Mouse (Mus musculus) hindbrain, embryonic 11.5 days (tissue): ENCODE measurements around the gene Rerg. TPM values are rescaled to one million over a fixed set of nuclear protein-coding genes. Genes with fewer than 3 reads are reported as not detected.
"Not testable (repeated sequence)": the region's sequence is repeated elsewhere in the genome, so short reads cannot be mapped to it uniquely, and the experiment has no call there.

Experiments
- ATAC-seq: fragments of 200-750 bp; cut with Nextera tagmentation; 2 replicates; pipeline ENCODE4 v1.8.0; 2017; ENCODE audit warnings: mild to moderate bottlenecking, moderate TSS enrichment, moderate library complexity; ENCODE audit not compliant: low FRiP score
- DNase-seq: peaks from one replicate; pipeline ENCODE4 v3.0.0-alpha.2; 2015; ENCODE audit warnings: low spot score
- H3K27ac ChIP-seq: fragments of 300-500 bp; sonication (generic); 2 replicates; pipeline ENCODE4 v1.5.1; 2014; ENCODE audit warnings: mild to moderate bottlenecking, low read depth, low read length
- H3K27me3 ChIP-seq: fragments of 300-500 bp; sonication (generic); 2 replicates; pipeline ENCODE4 v1.6.1; 2014; ENCODE audit warnings: mild to moderate bottlenecking, low read length, moderate library complexity, mixed read lengths; ENCODE audit not compliant: control insufficient read depth, insufficient read depth
- H3K36me3 ChIP-seq: fragments of 300-500 bp; sonication (generic); 2 replicates; pipeline ENCODE4 v1.6.1; 2014; ENCODE audit warnings: mild to moderate bottlenecking, low read length, moderate library complexity, mixed read lengths; ENCODE audit not compliant: control insufficient read depth, insufficient read depth
- H3K4me1 ChIP-seq: fragments of 300-500 bp; sonication (generic); replicated peaks from 2 replicates; pipeline ENCODE4 v1.6.1; 2014; ENCODE audit warnings: low read length, mixed read lengths; ENCODE audit not compliant: control insufficient read depth, insufficient read depth
- H3K4me2 ChIP-seq: fragments of 300-500 bp; sonication (generic); replicated peaks from 2 replicates; pipeline ENCODE4 v1.6.1; 2014; ENCODE audit warnings: mild to moderate bottlenecking, low read depth, low read length
- H3K4me3 ChIP-seq: fragments of 300-500 bp; sonication (generic); 2 replicates; pipeline ENCODE4 v1.5.1; 2014; ENCODE audit warnings: low read depth, low read length
- H3K9ac ChIP-seq: fragments of 300-500 bp; sonication (generic); 2 replicates; pipeline ENCODE4 v1.6.1; 2014; ENCODE audit warnings: low read depth, low read length
- H3K9me3 ChIP-seq: fragments of 300-500 bp; sonication (generic); 2 replicates; pipeline ENCODE4 v1.6.1; 2016; ENCODE audit warnings: low read length; ENCODE audit not compliant: control insufficient read depth
- WGBS: fragments of 180-500 bp; shearing (Covaris S2); extraction: QIAGEN DNeasy Blood & Tissue Kit; methylation state at CpG from one replicate; pipeline ENCODE4 v1.1.7; 2014; 5-methylcytosine and 5-hydroxymethylcytosine counted together
- polyA plus RNA-seq: library from polyadenylated mRNA; unstranded; fragments of >200 nt; fragmentation: Nextera tagmentation; extraction: Ambion mirVana; gene quantifications from 2 replicates; pipeline ENCODE4 v1.2.1, GENCODE M21; 2014

Rerg gene
- polyA plus RNA-seq, 1 experiment from 2014 or later, result 1.9 TPM

- Histone ChIP-seq H3K27me3 (no peaks in the 10 kb centered on the region), H3K36me3 (no peaks in the 10 kb centered on the region), H3K4me3 (no peak overlapping the region), H3K4me2 (no peak overlapping the region), H3K27ac (no peak overlapping the region), H3K4me1 (no peaks in the 10 kb centered on the region), H3K9me3 (0 out of 2 replicates have a peak, but pooled peaks cover 4% of the 10 kb centered on the region), H3K9ac (no peak overlapping the region)
- no peak for ATAC-seq
- WGBS, result 84% methylated on average over 9 of the region's 9 CpGs
- DNase-seq, result no peak
Observed at GRCm38 (mm10) chr6:137045011-137045504, 125.2 kb downstream of the Rerg start.

GRCm38 (mm10) chr6:137035611-137036395, 134.5 kb downstream of the Rerg start:
- not testable (repeated sequence) for DNase-seq, H3K9ac ChIP-seq, H3K27me3 ChIP-seq, ATAC-seq, H3K4me1 ChIP-seq, H3K9me3 ChIP-seq, H3K4me3 ChIP-seq, H3K4me2 ChIP-seq, H3K36me3 ChIP-seq, H3K27ac ChIP-seq
- WGBS, result 88% methylated on average over 8 of the region's 8 CpGs

DNA sequence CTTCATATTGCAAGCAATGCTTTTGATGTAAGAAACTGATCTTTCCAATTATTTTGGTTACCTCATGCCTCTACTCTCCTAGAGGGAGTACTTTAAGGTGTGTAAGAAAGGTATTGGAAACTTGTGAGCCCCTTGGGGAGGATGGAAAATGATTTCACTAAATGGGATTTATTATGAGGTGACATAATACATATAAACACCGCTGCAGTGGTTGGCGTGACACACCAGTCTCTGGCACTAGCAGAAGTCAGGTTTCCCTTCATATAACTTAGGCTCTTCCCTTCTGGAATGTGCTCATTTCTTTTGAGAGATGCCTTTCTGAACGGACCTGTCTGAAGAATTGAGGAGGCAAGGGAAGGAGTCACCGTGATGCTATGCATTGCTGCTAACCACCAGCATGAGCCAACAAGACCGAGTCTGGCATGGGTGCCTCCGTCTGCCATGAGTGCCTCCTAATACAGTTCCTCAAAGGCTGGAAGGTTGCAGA, 139.6 kb downstream of the Rerg start:
- Histone ChIP-seq H3K36me3 (no peaks in the 10 kb centered on the region), H3K27me3 (no peaks in the 10 kb centered on the region), H3K4me3 (no peak overlapping the region), H3K9me3 (no peaks in the 10 kb centered on the region), H3K4me1 (no peaks in the 10 kb centered on the region), H3K4me2 (no peak overlapping the region), H3K27ac (no peak overlapping the region), H3K9ac (no peak overlapping the region)
- ATAC-seq, result no peak
- 85% methylated on average over 6 of the region's 6 CpGs for WGBS
- no peak for DNase-seq

DNA sequence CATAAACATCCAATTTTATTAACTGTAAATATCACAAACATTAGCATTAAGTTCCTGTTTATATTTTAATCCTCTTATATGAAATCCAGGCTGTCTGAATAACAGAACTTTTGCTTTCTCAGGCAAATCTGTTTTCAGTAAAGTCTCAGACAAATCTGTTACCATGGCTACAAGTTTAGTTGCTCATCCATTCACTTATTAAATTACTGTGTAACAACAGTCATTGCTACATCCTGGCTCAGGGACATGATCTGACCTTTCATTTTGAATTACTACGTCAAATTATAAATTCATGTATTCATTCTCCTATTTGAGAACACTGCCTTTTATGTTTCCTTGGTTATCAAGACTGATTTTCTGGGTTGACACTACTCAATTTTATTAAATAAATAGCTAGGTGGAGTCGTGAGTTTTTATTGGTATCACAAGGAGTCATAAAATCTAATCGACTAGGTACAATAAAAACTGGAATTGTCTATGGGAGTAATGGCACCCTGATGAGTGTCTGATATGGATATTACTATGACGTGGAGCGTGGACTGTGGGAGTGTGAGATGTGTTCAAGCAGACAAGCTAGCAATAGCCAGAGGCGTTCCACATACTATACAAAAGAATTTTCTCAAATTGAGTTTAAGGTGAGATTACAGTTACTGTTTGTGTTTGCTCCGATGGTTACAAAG, 140.2 kb downstream of the Rerg start:
- Histone ChIP-seq H3K27me3 (no peaks in the 10 kb centered on the region), H3K27ac (no peak overlapping the region), H3K4me3 (no peak overlapping the region), H3K9me3 (no peaks in the 10 kb centered on the region), H3K36me3 (no peaks in the 10 kb centered on the region), H3K4me2 (no peak overlapping the region), H3K9ac (no peak overlapping the region), H3K4me1 (no peaks in the 10 kb centered on the region)
- DNase-seq (no peak), ATAC-seq (no peak)
- 73% methylated on average over 7 of the region's 7 CpGs for WGBS

GRCm38 (mm10) chr6:137025461-137025860, 144.8 kb downstream of the Rerg start:
- WGBS, result 67% methylated on average over 5 of the region's 5 CpGs
- Histone ChIP-seq H3K4me1 (no peaks in the 10 kb centered on the region), H3K4me2 (no peak overlapping the region), H3K27ac (no peak overlapping the region), H3K27me3 (no peaks in the 10 kb centered on the region), H3K4me3 (no peak overlapping the region), H3K36me3 (no peaks in the 10 kb centered on the region), H3K9me3 (no peaks in the 10 kb centered on the region), H3K9ac (no peak overlapping the region)
- ATAC-seq (no peak), DNase-seq (no peak)

GRCm38 (mm10) chr6:137024541-137024940, 145.8 kb downstream of the Rerg start:
- Histone ChIP-seq H3K27ac (no peak overlapping the region), H3K4me3 (no peak overlapping the region), H3K4me2 (no peak overlapping the region), H3K9me3 (no peaks in the 10 kb centered on the region), H3K4me1 (no peaks in the 10 kb centered on the region), H3K27me3 (no peaks in the 10 kb centered on the region), H3K36me3 (no peaks in the 10 kb centered on the region), H3K9ac (no peak overlapping the region)
- ATAC-seq (no peak), DNase-seq (no peak)
- 90% methylated on average over 2 of the region's 2 CpGs for WGBS

GRCm38 (mm10) chr6:137017216-137017973, 152.9 kb downstream of the Rerg start:
- no peaks in the 10 kb centered on the region for H3K36me3 ChIP-seq
- no peak overlapping the region for H3K4me2 ChIP-seq
- H3K4me3 ChIP-seq, result no peak overlapping the region
- H3K27me3 ChIP-seq, result no peaks in the 10 kb centered on the region
- H3K4me1 ChIP-seq, result no peaks in the 10 kb centered on the region
- H3K9ac ChIP-seq, result no peak overlapping the region
- H3K9me3 ChIP-seq, result no peaks in the 10 kb centered on the region
- ATAC-seq, result no peak
- DNase-seq, result no peak
- 89% methylated on average over 7 of the region's 7 CpGs for WGBS
- no peak overlapping the region for H3K27ac ChIP-seq

DNA sequence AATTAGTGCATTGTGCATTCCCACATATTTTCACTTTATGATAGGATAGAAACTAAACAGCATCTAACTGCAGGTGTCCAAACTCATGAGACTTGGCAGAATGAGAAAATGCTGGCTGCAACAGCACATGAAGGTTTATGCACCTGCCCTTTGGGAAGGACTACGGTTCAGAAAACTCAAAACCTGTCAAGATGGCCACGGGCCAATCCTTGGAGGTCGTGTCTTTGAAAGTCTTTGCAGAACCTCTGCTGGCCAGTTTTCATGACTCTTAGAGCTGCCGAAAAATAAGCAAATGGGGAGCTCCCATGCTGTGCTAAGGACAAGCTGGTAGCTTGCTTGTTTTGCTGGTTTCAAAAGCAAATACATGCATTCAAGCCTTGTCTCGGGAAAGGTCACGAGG, 156.0 kb downstream of the Rerg start:
- no peak overlapping the region for H3K9ac ChIP-seq
- no peak for DNase-seq
- no peak overlapping the region for H3K4me3 ChIP-seq
- no peak overlapping the region for H3K4me2 ChIP-seq
- no peak for ATAC-seq
- WGBS, result 65% methylated on average over 6 of the region's 6 CpGs
- H3K4me1 ChIP-seq, result no peaks in the 10 kb centered on the region
- no peaks in the 10 kb centered on the region for H3K36me3 ChIP-seq
- no peaks in the 10 kb centered on the region for H3K9me3 ChIP-seq
- H3K27ac ChIP-seq, result no peak overlapping the region
- no peaks in the 10 kb centered on the region for H3K27me3 ChIP-seq
